Mouse (Mus musculus) midbrain, embryonic 15.5 days (tissue): ENCODE measurements around the gene Atp2a2. TPM values are rescaled to one million over a fixed set of nuclear protein-coding genes. Genes with fewer than 3 reads are reported as not detected.
"Not testable (repeated sequence)": the region's sequence is repeated elsewhere in the genome, so short reads cannot be mapped to it uniquely, and the experiment has no call there.

ENCODE experiments used
- ATAC-seq: fragments of 200-750 bp; cut with Nextera tagmentation; replicated peaks from 2 replicates; pipeline ENCODE4 v1.8.0; 2017; ENCODE audit warnings: moderate TSS enrichment
- H3K27ac ChIP-seq: fragments of 300-500 bp; sonication (generic); 2 replicates; pipeline ENCODE4 v1.5.1; 2015; ENCODE audit warnings: mild to moderate bottlenecking, inconsistent platforms
- H3K27me3 ChIP-seq: fragments of 300-500 bp; sonication (generic); replicated peaks from 2 replicates; pipeline ENCODE4 v1.6.1; 2015; ENCODE audit warnings: inconsistent platforms
- H3K36me3 ChIP-seq: fragments of 300-500 bp; sonication (generic); replicated peaks from 2 replicates; pipeline ENCODE4 v1.6.1; 2015; ENCODE audit warnings: inconsistent platforms
- H3K4me1 ChIP-seq: fragments of 300-500 bp; sonication (generic); 2 replicates; pipeline ENCODE4 v1.6.1; 2015; ENCODE audit warnings: inconsistent platforms
- H3K4me2 ChIP-seq: fragments of 300-500 bp; sonication (generic); 2 replicates; pipeline ENCODE4 v1.6.1; 2015; ENCODE audit warnings: inconsistent platforms, mild to moderate bottlenecking, moderate library complexity
- H3K4me3 ChIP-seq: fragments of 300-500 bp; sonication (generic); 2 replicates; pipeline ENCODE4 v1.5.1; 2015; ENCODE audit warnings: mild to moderate bottlenecking, inconsistent platforms
- H3K9ac ChIP-seq: fragments of 300-500 bp; sonication (generic); 2 replicates; pipeline ENCODE4 v1.6.1; 2015; ENCODE audit warnings: mild to moderate bottlenecking, inconsistent platforms
- H3K9me3 ChIP-seq: fragments of 300-500 bp; sonication (generic); 2 replicates; pipeline ENCODE4 v1.6.1; 2016; ENCODE audit warnings: inconsistent platforms
- WGBS: fragments of 180-500 bp; shearing (Covaris S2); methylation state at CpG from one replicate; pipeline ENCODE4 v1.1.7; 2015; ENCODE audit warnings: mixed read lengths; 5-methylcytosine and 5-hydroxymethylcytosine counted together
- polyA plus RNA-seq: library from polyadenylated mRNA; unstranded; fragments of >200 nt; fragmentation: Nextera tagmentation; extraction: Ambion mirVana; gene quantifications from 2 replicates; pipeline ENCODE4 v1.2.1, GENCODE M21; 2015

Gene Atp2a2
- polyA plus RNA-seq, 1 experiment from 2014 or later, result 46.3 TPM

DNA sequence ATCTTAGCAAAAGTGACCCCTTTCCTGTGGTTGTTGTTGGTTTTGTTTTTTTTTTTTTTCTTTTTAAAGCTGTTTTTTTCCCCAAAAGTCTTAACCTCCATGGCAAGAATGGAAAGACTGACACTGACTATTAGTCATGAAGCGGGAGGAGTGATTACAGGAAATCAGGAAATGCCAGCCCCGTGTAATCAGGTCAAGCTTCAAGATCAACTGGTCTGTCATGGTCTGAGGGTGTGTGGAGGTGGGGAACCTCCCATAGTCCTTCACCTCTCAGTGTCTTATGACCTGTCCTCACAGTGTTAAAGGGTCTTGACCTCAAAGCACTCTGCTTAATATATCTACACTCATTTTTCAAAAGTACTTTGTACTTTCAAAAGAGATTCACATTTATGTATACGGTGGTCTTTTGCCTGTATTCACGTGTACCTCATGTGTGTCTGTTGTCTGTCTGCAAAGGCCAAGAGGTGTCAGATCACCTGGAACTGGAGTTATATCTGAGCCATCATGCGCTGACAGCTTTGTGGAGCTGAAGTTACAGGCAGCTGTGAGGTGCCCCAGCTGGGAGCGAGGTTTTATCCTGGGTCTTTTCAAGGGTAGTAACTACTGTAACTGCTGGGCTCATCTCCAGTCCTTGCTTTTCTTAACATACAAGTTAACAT is 19.2 kb downstream of the Atp2a2 start:
- no peak overlapping the region for H3K4me2 ChIP-seq
- H3K9me3 ChIP-seq, result no peaks in the 10 kb centered on the region
- no peak overlapping the region for H3K27ac ChIP-seq
- no peak overlapping the region for H3K9ac ChIP-seq
- WGBS, result 92% methylated on average over 6 of the region's 6 CpGs
- ATAC-seq, result no peak
- no peaks in the 10 kb centered on the region for H3K4me1 ChIP-seq
- no peak overlapping the region for H3K4me3 ChIP-seq
- H3K27me3 ChIP-seq, result no peaks in the 10 kb centered on the region
- H3K36me3 ChIP-seq, result peaks cover 37% of the 10 kb centered on the region

DNA sequence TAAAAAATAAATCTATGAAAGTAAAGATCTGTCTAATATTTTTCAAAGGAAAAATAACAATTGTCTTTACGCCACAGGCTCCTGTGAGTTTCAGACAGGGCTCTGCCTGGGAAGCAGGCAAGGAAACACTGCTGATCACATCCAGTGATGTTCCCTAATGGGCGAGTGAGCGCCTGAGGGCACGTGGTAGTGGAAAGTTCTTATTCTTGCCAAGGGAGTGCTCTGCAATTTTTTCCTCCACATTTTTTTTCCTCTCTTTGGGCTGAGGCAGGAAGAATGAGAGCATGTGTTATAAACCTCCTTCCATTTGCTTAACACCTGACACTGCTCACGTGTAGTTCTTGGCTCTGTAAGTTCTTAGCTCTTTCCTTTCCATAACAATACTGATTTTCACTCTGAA is 20.2 kb downstream of the Atp2a2 start:
- H3K27ac ChIP-seq, result no peak overlapping the region
- no peaks in the 10 kb centered on the region for H3K9me3 ChIP-seq
- peaks cover 46% of the 10 kb centered on the region for H3K36me3 ChIP-seq
- ATAC-seq, result no peak
- H3K4me2 ChIP-seq, result no peak overlapping the region
- H3K4me1 ChIP-seq, result no peaks in the 10 kb centered on the region
- no peaks in the 10 kb centered on the region for H3K27me3 ChIP-seq
- 81% methylated on average over 5 of the region's 5 CpGs for WGBS
- no peak overlapping the region for H3K4me3 ChIP-seq
- H3K9ac ChIP-seq, result no peak overlapping the region

DNA sequence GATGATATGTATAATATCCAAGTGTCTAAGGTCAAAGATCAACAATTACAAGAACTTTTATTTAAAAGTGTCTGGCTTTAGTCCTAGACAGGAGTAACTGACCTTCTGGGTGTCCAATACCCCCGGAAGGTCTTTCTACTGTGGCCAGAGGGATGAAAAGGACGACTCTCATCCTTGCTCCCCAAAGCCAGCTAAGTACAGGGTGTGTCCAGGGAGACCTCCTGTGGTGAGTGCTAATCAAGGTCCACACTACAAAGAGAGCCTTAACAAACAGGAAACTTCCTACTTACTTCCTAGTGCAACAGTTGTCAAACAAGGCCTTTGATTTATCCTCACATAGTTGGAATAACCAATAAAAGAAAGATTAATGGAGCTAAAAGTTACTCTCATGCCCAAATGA is 22.9 kb downstream of the Atp2a2 start:
- Histone ChIP-seq H3K36me3 (peaks cover 35% of the 10 kb centered on the region), H3K4me1 (no peaks in the 10 kb centered on the region), H3K27ac (no peak overlapping the region), H3K4me2 (no peak overlapping the region), H3K27me3 (no peaks in the 10 kb centered on the region), H3K4me3 (no peak overlapping the region), H3K9me3 (no peaks in the 10 kb centered on the region), H3K9ac (no peak overlapping the region)
- 52% methylated on average over 2 of the region's 2 CpGs for WGBS
- no peak for ATAC-seq

GRCm38 (mm10) chr5:122477492-122477891 is 24.5 kb downstream of the Atp2a2 start:
- 90% methylated on average over 3 of the region's 3 CpGs for WGBS
- H3K27me3 ChIP-seq, result no peaks in the 10 kb centered on the region
- no peak overlapping the region for H3K4me2 ChIP-seq
- no peak for ATAC-seq
- H3K9ac ChIP-seq, result no peak overlapping the region
- no peaks in the 10 kb centered on the region for H3K4me1 ChIP-seq
- H3K36me3 ChIP-seq, result peaks cover 31% of the 10 kb centered on the region
- no peak overlapping the region for H3K27ac ChIP-seq
- no peak overlapping the region for H3K4me3 ChIP-seq
- H3K9me3 ChIP-seq, result no peaks in the 10 kb centered on the region

DNA sequence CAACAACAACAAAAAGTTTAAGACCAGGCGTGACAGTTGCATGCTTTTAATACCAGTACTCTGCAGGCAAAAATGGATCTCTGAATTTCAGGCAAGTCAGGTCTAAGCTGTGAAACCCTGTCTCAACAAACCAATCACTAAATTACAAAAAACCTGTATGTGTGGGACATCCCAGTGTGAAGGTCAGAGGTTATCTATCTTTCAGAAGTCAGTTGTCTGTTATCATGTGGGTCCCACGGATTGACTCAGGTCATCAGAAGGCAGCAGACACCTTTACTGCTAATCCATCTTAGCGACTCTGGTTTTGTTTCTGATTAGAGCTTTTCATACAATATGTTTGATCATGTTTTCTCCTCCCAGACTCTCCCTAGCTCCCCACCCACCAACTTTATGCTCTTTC is 25.9 kb downstream of the Atp2a2 start:
- Histone ChIP-seq H3K4me2 (no peak overlapping the region), H3K9me3 (no peaks in the 10 kb centered on the region), H3K4me3 (no peak overlapping the region), H3K9ac (no peak overlapping the region), H3K36me3 (peaks cover 31% of the 10 kb centered on the region), H3K27ac (no peak overlapping the region), H3K27me3 (no peaks in the 10 kb centered on the region), H3K4me1 (no peaks in the 10 kb centered on the region)
- ATAC-seq, result no peak
- WGBS, result 71% methylated on average over 3 of the region's 3 CpGs

GRCm38 (mm10) chr5:122474643-122475363 is 27.2 kb downstream of the Atp2a2 start:
- H3K4me1 ChIP-seq, result no peaks in the 10 kb centered on the region
- no peak overlapping the region for H3K27ac ChIP-seq
- H3K4me3 ChIP-seq, result no peak overlapping the region
- H3K9me3 ChIP-seq, result no peaks in the 10 kb centered on the region
- peaks cover 35% of the 10 kb centered on the region for H3K36me3 ChIP-seq
- H3K4me2 ChIP-seq, result no peak overlapping the region
- WGBS, result 84% methylated on average over 4 of the region's 4 CpGs
- no peak overlapping the region for H3K9ac ChIP-seq
- ATAC-seq, result no peak
- H3K27me3 ChIP-seq, result no peaks in the 10 kb centered on the region

DNA sequence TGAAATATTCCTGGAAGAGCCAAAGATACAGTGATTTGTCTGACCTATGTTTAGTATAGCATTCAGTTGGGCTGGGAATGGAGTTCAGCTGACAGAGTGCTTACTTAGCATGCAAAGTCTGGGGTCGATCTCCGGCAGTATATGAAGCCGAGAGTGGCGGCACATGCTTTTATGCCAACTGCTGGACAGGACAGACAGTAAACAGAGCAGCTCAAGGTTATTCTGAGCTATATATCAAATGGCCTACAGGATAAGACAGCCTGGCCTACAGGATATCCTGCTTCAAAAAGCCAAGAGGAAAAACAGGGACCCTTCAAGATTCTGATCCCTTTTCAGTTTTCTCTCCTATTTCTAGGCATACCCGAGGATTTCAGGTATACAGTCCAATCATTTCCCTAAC is 30.4 kb downstream of the Atp2a2 start:
- peaks cover 56% of the 10 kb centered on the region for H3K36me3 ChIP-seq
- 87% methylated on average over 5 of the region's 5 CpGs for WGBS
- H3K4me2 ChIP-seq, result no peak overlapping the region
- no peaks in the 10 kb centered on the region for H3K9me3 ChIP-seq
- ATAC-seq, result no peak
- H3K27me3 ChIP-seq, result no peaks in the 10 kb centered on the region
- H3K4me1 ChIP-seq, result no peaks in the 10 kb centered on the region
- H3K27ac ChIP-seq, result no peak overlapping the region
- no peak overlapping the region for H3K4me3 ChIP-seq
- H3K9ac ChIP-seq, result no peak overlapping the region

- Histone ChIP-seq H3K27ac (no peak overlapping the region), H3K9me3 (no peaks in the 10 kb centered on the region), H3K4me3 (no peak overlapping the region), H3K36me3 (peaks cover 88% of the 10 kb centered on the region), H3K9ac (no peak overlapping the region), H3K4me2 (no peak overlapping the region), H3K27me3 (no peaks in the 10 kb centered on the region), H3K4me1 (no peaks in the 10 kb centered on the region)
- ATAC-seq, result no peak
- WGBS, result 95% methylated on average over 9 of the region's 9 CpGs
These were observed 40.6 kb downstream of the Atp2a2 start for GRCm38 (mm10) chr5:122461431-122461830.

DNA sequence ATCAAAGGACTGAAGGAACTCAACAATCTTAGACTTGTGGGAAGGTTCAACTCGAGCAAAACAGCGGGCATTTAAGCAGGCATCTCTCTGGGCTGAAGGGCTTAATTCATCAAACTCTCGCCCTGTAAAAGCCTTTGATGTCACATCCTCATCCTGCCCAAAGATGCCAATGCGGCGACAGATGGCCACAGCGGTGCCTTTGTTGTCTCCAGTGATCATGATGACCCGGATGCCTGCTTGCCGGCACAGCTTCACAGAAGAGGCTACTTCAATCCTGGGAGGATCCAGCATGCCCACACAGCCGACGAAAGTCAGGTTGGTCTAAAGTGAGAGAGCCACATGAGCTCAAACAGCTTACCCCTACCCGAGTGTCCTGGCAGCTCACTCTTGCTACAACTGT is 41.4 kb downstream of the Atp2a2 start:
- no peak for ATAC-seq
- no peak overlapping the region for H3K9ac ChIP-seq
- no peaks in the 10 kb centered on the region for H3K9me3 ChIP-seq
- no peak overlapping the region for H3K4me2 ChIP-seq
- H3K27ac ChIP-seq, result no peak overlapping the region
- H3K4me1 ChIP-seq, result no peaks in the 10 kb centered on the region
- H3K27me3 ChIP-seq, result no peaks in the 10 kb centered on the region
- no peak overlapping the region for H3K4me3 ChIP-seq
- WGBS, result 81% methylated on average over 11 of the region's 11 CpGs
- peaks cover 85% of the 10 kb centered on the region for H3K36me3 ChIP-seq

DNA sequence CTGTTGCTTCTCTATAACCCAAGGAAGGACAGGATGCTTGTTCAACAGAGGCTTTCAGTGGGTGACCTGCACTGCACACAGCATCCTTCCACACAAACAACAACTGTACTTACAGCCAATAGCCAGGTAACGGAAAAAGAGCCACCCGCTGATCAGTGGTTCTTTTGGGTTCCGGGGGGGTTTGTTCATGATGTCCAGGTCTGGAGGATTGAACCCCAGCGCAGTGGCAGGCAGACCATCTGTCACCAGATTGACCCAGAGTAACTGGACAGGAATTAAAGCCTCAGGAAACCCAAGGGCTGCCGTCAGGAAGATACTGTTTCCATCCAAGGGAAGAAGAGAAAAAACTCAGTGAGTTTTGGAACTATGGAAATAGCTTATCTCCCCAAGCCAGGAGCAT is 42.7 kb downstream of the Atp2a2 start:
- Histone ChIP-seq H3K4me2 (no peak overlapping the region), H3K27ac (no peak overlapping the region), H3K9me3 (no peaks in the 10 kb centered on the region), H3K4me1 (no peaks in the 10 kb centered on the region), H3K27me3 (no peaks in the 10 kb centered on the region), H3K4me3 (no peak overlapping the region), H3K36me3 (peaks cover 88% of the 10 kb centered on the region), H3K9ac (no peak overlapping the region)
- 90% methylated on average over 5 of the region's 5 CpGs for WGBS
- ATAC-seq, result no peak

DNA sequence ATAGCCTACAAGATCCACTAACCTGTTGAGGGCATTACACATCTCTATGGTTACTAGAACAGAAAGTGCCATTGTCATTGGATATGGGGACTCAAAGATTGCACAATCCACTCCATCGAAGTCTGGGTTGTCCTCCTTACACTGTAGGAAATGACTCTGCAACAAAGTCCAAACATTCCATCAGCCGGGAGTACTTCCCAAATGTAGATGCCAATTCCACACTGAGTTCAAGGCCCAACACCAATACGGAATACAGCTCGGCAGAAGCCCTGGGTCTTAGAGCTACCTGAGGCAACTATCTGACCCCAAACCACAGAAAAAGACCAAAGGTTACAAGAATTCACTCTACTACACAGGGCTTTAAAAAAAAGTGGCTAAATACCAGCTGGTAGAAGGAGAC is 44.0 kb downstream of the Atp2a2 start:
- no peak for ATAC-seq
- Histone ChIP-seq H3K27ac (no peak overlapping the region), H3K9me3 (no peaks in the 10 kb centered on the region), H3K4me1 (no peaks in the 10 kb centered on the region), H3K36me3 (peaks cover 89% of the 10 kb centered on the region), H3K4me2 (no peak overlapping the region), H3K27me3 (no peaks in the 10 kb centered on the region), H3K9ac (no peak overlapping the region), H3K4me3 (no peak overlapping the region)
- WGBS, result 94% methylated on average over 4 of the region's 4 CpGs

- not testable (repeated sequence) for H3K27me3 ChIP-seq, ATAC-seq, H3K9ac ChIP-seq, H3K27ac ChIP-seq, H3K9me3 ChIP-seq, H3K4me3 ChIP-seq, H3K4me1 ChIP-seq, H3K4me2 ChIP-seq
- H3K36me3 ChIP-seq, result peaks cover 88% of the 10 kb centered on the region
- 87% methylated on average over 9 of the region's 9 CpGs for WGBS
These were observed 45.0 kb downstream of the Atp2a2 start for GRCm38 (mm10) chr5:122457054-122457453.

GRCm38 (mm10) chr5:122455584-122455983 is 46.4 kb downstream of the Atp2a2 start:
- 93% methylated on average over 3 of the region's 3 CpGs for WGBS
- Histone ChIP-seq H3K27me3 (no peaks in the 10 kb centered on the region), H3K36me3 (peaks cover 74% of the 10 kb centered on the region), H3K9ac (no peak overlapping the region), H3K27ac (no peak overlapping the region), H3K4me2 (no peak overlapping the region), H3K4me1 (no peaks in the 10 kb centered on the region), H3K4me3 (no peak overlapping the region), H3K9me3 (no peaks in the 10 kb centered on the region)
- no peak for ATAC-seq
